Mouse (Mus musculus): ENCODE results near the gene Olfr685. TPM values are rescaled to one million over a fixed set of nuclear protein-coding genes. Genes with fewer than 3 reads are reported as not detected.

The Olfr685 gene
- not detected in 2 replicates for polyA plus RNA-seq (2012; ENCODE audit: insufficient read depth, low replicate concordance)

GRCm38 (mm10) chr7:105185912-105186311, at the start of gene Olfr685:
TSS of gene Olfr685 (minus strand) at chr7:105186012.
- Histone ChIP-seq H3K4me3 (replicated peaks) (no peak within 1 kb of the TSS), H3K4me1 (no peaks in the 10 kb centered on the region), H3K9me3 (no peaks in the 10 kb centered on the region), H3K27me3 (replicated peaks) (no peaks in the 10 kb centered on the region), H3K36me3 (replicated peaks; ENCODE audit: low read length) (no peaks in the 10 kb centered on the region)
- TF ChIP-seq FLI1 (IDR thresholded peaks at IDR 0.05; ENCODE audit: low read length) (no peak), GATA1 (IDR thresholded peaks at IDR 0.05; ENCODE audit: borderline replicate concordance, low read length) (no peak)

DNA sequence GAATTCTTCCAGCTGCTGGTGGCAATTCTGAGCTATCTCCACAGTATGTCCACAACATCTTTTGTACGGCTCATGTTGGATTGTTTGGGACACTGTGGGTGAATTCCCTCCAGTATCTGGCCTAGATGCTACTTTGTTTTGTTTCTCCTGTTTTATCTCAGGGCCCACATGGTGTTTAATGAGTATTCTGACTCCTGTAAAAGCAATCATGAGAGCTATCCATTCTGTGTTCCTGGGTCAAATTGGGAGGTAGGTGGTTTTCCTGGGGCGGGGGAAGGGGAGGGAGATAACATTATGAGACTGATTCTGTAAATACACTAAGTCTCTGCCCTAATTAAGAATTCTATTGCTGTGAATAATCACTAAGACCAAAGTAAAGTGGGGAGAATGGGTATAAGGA, 43.6 kb upstream of the Olfr685 start:
- H3K36me3 ChIP-seq (replicated peaks; ENCODE audit: low read length) = no peaks in the 10 kb centered on the region

DNA sequence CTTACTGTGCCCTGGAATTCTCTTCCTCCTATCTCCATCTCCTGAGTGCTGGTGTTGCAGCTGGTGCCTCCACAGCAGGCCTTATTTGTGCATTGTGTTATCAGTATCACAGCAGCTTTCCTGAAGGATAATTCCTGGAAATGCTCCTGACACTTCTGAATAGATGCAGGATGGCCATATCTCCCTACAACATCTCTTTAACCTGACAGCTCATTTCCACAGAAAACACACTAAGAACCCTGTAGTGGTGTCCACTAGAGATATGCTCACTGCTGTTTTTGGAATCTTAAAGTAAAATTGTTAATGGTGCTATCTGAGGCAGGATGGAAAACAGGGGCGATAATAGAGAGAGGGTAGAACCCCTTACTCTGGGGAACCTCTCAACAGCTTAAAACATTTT, 42.3 kb upstream of the Olfr685 start:
- H3K27me3 ChIP-seq (replicated peaks) = no peaks in the 10 kb centered on the region
- H3K36me3 ChIP-seq (replicated peaks; ENCODE audit: low read length) = no peaks in the 10 kb centered on the region
- TF ChIP-seq GATA1 (IDR thresholded peaks at IDR 0.05; ENCODE audit: borderline replicate concordance, low read length) (no peak), FLI1 (IDR thresholded peaks at IDR 0.05; ENCODE audit: low read length) (no peak)
- H3K9me3 ChIP-seq = no peaks in the 10 kb centered on the region
- H3K4me1 ChIP-seq = no peaks in the 10 kb centered on the region
- no peak overlapping the region for H3K4me3 ChIP-seq (replicated peaks)

More for the DNA sequence above, 43.6 kb upstream of the Olfr685 start:
- Histone ChIP-seq H3K4me3 (replicated peaks) (no peak overlapping the region), H3K27me3 (replicated peaks) (no peaks in the 10 kb centered on the region), H3K4me1 (no peaks in the 10 kb centered on the region), H3K9me3 (no peaks in the 10 kb centered on the region)
- TF ChIP-seq FLI1 (IDR thresholded peaks at IDR 0.05; ENCODE audit: low read length) (no peak), GATA1 (IDR thresholded peaks at IDR 0.05; ENCODE audit: borderline replicate concordance, low read length) (no peak)

DNA sequence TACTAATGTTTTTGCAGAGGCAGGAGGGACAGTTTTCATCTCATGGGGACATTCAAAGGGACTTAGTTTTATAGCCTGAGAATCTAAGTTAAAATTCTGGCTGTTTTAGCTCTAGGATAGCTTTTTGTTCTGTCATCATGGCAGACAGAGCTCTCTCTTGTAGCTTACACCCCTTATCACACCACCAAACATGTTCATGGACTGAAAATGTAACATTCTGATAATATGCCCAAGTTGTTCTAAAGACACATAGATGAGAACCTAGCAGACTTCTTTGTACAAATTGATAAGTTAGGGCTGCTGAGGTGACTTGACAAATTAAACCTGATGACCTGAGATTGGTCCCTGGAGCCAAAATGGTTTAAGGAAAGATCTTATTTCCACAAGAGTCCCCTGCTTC, 40.9 kb upstream of the Olfr685 start:
- no peak for TF ChIP-seq FLI1 (IDR thresholded peaks at IDR 0.05; ENCODE audit: low read length)
- TF ChIP-seq GATA1 (IDR thresholded peaks at IDR 0.05; ENCODE audit: borderline replicate concordance, low read length) = no peak
- no peaks in the 10 kb centered on the region for H3K36me3 ChIP-seq (replicated peaks; ENCODE audit: low read length)
- no peaks in the 10 kb centered on the region for H3K27me3 ChIP-seq (replicated peaks)
- no peaks in the 10 kb centered on the region for H3K9me3 ChIP-seq
- no peak overlapping the region for H3K4me3 ChIP-seq (replicated peaks)
- H3K4me1 ChIP-seq = no peaks in the 10 kb centered on the region

DNA sequence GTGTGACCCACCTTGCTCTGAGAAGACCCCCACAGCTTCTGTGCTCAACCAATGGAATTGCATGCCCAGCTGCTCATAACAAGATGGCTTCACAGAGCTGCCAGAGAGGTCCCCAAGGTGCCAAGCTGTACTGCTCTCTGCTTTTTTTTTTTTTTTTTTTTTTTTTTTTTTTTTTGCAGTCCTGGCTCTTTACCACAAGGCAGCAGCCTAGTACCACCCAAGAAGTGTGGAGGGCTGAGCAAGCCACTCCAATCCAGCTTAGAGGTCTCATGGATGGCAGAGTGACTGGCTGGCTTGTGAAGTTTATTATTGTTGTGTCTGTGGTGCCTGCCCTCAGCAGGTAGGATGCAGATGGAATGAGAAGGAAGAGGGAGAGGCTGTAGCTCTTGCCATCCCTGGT, 40.3 kb upstream of the Olfr685 start:
- H3K4me1 ChIP-seq = no peaks in the 10 kb centered on the region
- no peaks in the 10 kb centered on the region for H3K36me3 ChIP-seq (replicated peaks; ENCODE audit: low read length)
- H3K27me3 ChIP-seq (replicated peaks) = no peaks in the 10 kb centered on the region
- H3K4me3 ChIP-seq (replicated peaks) = no peak overlapping the region
- H3K9me3 ChIP-seq = no peaks in the 10 kb centered on the region
- TF ChIP-seq GATA1 (IDR thresholded peaks at IDR 0.05; ENCODE audit: borderline replicate concordance, low read length) (no peak), FLI1 (IDR thresholded peaks at IDR 0.05; ENCODE audit: low read length) (no peak)

- TF ChIP-seq FLI1 (IDR thresholded peaks at IDR 0.05; ENCODE audit: low read length) = no peak
- no peak for TF ChIP-seq GATA1 (IDR thresholded peaks at IDR 0.05; ENCODE audit: borderline replicate concordance, low read length)
- H3K36me3 ChIP-seq (replicated peaks; ENCODE audit: low read length) = no peaks in the 10 kb centered on the region
- H3K27me3 ChIP-seq (replicated peaks) = no peaks in the 10 kb centered on the region
- no peaks in the 10 kb centered on the region for H3K4me1 ChIP-seq
- no peak overlapping the region for H3K4me3 ChIP-seq (replicated peaks)
- 0 out of 2 replicates have a peak, but pooled peaks cover 6% of the 10 kb centered on the region for H3K9me3 ChIP-seq
Measured at GRCm38 (mm10) chr7:105218281-105218680, 32.5 kb upstream of the Olfr685 start.

GRCm38 (mm10) chr7:105214761-105215160, 28.9 kb upstream of the Olfr685 start:
- Histone ChIP-seq H3K9me3 (no peaks in the 10 kb centered on the region), H3K4me3 (replicated peaks) (no peak overlapping the region), H3K36me3 (replicated peaks; ENCODE audit: low read length) (no peaks in the 10 kb centered on the region), H3K4me1 (no peaks in the 10 kb centered on the region), H3K27me3 (replicated peaks) (no peaks in the 10 kb centered on the region)
- TF ChIP-seq GATA1 (IDR thresholded peaks at IDR 0.05; ENCODE audit: borderline replicate concordance, low read length) (no peak), FLI1 (IDR thresholded peaks at IDR 0.05; ENCODE audit: low read length) (no peak)

DNA sequence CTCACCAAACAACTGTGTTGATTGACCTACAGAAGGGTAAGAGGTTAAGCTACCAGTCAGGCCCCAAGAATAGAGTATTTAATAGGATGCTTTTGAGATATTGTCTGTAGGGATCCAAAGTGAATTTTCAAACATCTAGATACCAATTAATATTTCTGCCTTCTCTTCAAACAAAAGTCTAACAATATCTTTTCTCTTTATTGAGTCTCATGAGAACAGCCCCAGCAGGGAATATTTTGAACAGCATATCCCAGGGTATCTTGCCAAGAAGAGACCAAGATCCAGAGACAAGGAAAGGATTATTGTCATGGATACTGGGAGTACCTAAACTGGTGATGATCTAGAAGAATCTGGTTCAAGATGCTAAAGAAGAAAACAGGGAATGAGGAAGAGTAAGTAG, 21.6 kb upstream of the Olfr685 start, which contains the start of gene Olfr686:
Gene Olfr686, minus strand, starts transcription at position 101 of the 400 bp plus-strand sequence.
- H3K4me1 ChIP-seq = no peaks in the 10 kb centered on the region
- no peak within 1 kb of the TSS for H3K4me3 ChIP-seq (replicated peaks)
- 0 out of 2 replicates have a peak, but pooled peaks cover 3% of the 10 kb centered on the region for H3K9me3 ChIP-seq
- no peak for TF ChIP-seq FLI1 (IDR thresholded peaks at IDR 0.05; ENCODE audit: low read length)
- TF ChIP-seq GATA1 (IDR thresholded peaks at IDR 0.05; ENCODE audit: borderline replicate concordance, low read length) = no peak
- no peaks in the 10 kb centered on the region for H3K27me3 ChIP-seq (replicated peaks)
- no peaks in the 10 kb centered on the region for H3K36me3 ChIP-seq (replicated peaks; ENCODE audit: low read length)

GRCm38 (mm10) chr7:105170773-105171172, 15.0 kb downstream of the Olfr685 start:
- no peak for TF ChIP-seq FLI1 (IDR thresholded peaks at IDR 0.05; ENCODE audit: low read length)
- no peak for TF ChIP-seq GATA1 (IDR thresholded peaks at IDR 0.05; ENCODE audit: borderline replicate concordance, low read length)
- H3K9me3 ChIP-seq = no peaks in the 10 kb centered on the region
- H3K27me3 ChIP-seq (replicated peaks) = no peaks in the 10 kb centered on the region
- no peaks in the 10 kb centered on the region for H3K4me1 ChIP-seq
- no peaks in the 10 kb centered on the region for H3K36me3 ChIP-seq (replicated peaks; ENCODE audit: low read length)
- no peak overlapping the region for H3K4me3 ChIP-seq (replicated peaks)

DNA sequence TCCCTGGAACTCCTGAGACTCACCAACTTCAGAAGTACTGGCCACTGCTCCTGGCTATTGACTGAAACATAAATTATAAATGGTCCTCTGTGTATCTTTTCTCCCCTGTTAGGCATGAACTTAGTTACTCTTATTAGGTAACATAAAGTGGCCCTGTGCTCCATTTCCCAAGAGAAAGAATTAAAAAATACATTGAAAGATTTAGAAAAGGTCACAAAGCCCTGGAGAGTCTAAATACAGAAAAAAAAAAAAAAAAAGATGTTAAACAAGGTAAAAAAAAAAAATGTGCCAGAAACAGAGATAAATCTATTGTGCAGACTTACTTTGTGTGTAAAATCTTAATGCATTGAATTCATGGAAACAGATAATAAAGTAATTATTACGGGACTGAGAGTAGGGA, 22.3 kb downstream of the Olfr685 start, which contains the start of gene Olfr684:
Gene Olfr684, minus strand, starts transcription at position 101 of the 400 bp plus-strand sequence.
- Histone ChIP-seq H3K36me3 (replicated peaks; ENCODE audit: low read length) (no peaks in the 10 kb centered on the region), H3K4me1 (no peaks in the 10 kb centered on the region), H3K27me3 (replicated peaks) (no peaks in the 10 kb centered on the region), H3K9me3 (no peaks in the 10 kb centered on the region), H3K4me3 (replicated peaks) (no peak within 1 kb of the TSS)
- TF ChIP-seq GATA1 (IDR thresholded peaks at IDR 0.05; ENCODE audit: borderline replicate concordance, low read length) = no peak

DNA sequence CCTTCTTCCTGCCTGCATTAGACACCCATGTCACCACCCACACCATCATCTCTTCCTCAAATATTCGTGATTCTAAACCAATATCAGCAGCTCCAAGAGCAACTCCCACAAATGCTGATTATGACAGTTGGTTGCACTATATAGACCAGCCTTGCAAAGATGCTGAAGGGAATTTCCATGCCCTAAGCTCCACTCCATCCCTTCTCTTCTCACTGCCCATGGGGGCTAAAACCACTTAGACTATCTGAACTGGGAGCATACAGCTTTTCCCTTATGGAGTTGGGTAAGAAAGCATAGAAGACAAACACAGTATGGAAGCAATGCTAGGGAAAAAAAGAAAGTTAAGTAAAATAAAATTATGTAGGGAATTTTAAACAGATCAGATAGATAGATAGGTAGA, 38.9 kb downstream of the Olfr685 start, which contains the start of gene Olfr683:
Gene Olfr683, minus strand, starts transcription at position 101 of the 400 bp plus-strand sequence.
- Histone ChIP-seq H3K36me3 (replicated peaks; ENCODE audit: low read length) (no peaks in the 10 kb centered on the region), H3K27me3 (replicated peaks) (no peaks in the 10 kb centered on the region), H3K4me1 (no peaks in the 10 kb centered on the region), H3K4me3 (replicated peaks) (no peak within 1 kb of the TSS), H3K9me3 (peaks cover 5% of the 10 kb centered on the region; the same call in 1 of the 2 replicates)
- TF ChIP-seq GATA1 (IDR thresholded peaks at IDR 0.05; ENCODE audit: borderline replicate concordance, low read length) (no peak), FLI1 (IDR thresholded peaks at IDR 0.05; ENCODE audit: low read length) (no peak)
